Mouse (Mus musculus): Measurements from ENCODE around the gene 2010109A12Rik.

GRCm38 (mm10) chr5:93218375-93218774, 12.1 kb downstream of the 2010109A12Rik start:
- TF ChIP-seq EP300 (IDR thresholded peaks at IDR 0.05; ENCODE audit: low read depth) (no peak), CTCF (IDR thresholded peaks at IDR 0.05; ENCODE audit: low read depth) (no peak)

Measured in heart, postnatal 0 days (tissue).